ENCODE assay signal across 11 mouse cellular contexts in the genomic region with DNA sequence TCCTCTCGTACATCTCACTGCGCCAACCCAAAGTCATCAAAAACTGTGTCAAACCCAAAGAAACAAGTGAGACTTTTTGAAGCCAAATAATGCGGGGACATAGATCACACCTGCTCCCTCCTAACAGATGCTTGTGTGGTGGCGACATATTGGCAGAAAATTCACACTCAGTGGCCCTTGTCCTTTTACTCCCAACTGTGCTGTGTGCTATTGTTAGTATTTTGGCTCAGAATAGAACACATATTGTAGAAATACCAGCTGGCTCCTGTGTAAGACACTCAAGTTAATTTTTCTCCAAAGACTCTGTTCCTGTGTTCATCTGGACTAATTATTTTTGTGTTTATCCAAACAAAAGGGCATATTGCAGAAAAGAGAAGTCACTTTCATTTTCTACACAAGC.
DNase-seq lines count a peak whose midpoint lies in the region; ATAC-seq and TF ChIP-seq lines count a peak whose summit lies in the region.
"Had no signal": no experiment of that assay in that cellular context is flagged by ENCODE, and none has a peak within 500 bp of the region (broad histone marks: within the 10 kb centered on the region; RNA-seq: fewer than 3 reads in every experiment).

No protein-coding gene starts in this region.

- TF ChIP-seq CTCF in brain, embryonic 14.5 days (IDR thresholded peaks at IDR 0.05; ENCODE audit: borderline replicate concordance, extremely low read depth, insufficient read depth, insufficient read length), result no peak

- ATAC-seq in frontal cortex, adult (ENCODE audit: low TSS enrichment), result peak; percentile 52; the same call in 1 of the 2 replicates
- no peak for ATAC-seq in granulocyte monocyte progenitor cell, adult 5-6 weeks (replicated peaks; ENCODE audit: poor library complexity, severe bottlenecking)

- TF ChIP-seq POLR2A in brain, embryonic 14.5 days (IDR thresholded peaks at IDR 0.05; ENCODE audit: borderline replicate concordance, extremely low read depth, insufficient read depth, insufficient read length, poor library complexity, severe bottlenecking), result no peak

- no peak for DNase-seq in frontal cortex, postnatal 25 days (ENCODE audit: low spot score in 2 of 2)
- DNase-seq in brain, embryonic 14.5 days (ENCODE audit: low read depth), result peak; percentile 86
- DNase-seq in cerebellum, postnatal 10 days, result peak; percentile 22 to 44
- DNase-seq in layer of hippocampus, postnatal 36 days, result peak; percentile 42 to 45
- no peak for DNase-seq in thymus, postnatal 4 days
- no peak for DNase-seq in thymus, postnatal 14 days
- DNase-seq: B cell, adult 2 months; kidney, adult 11 months; liver, embryonic 13.5 days had no signal

Comparison
In these comparisons a context has a peak if more than half of its experiments do, and no peak if none do; other contexts are left out.
1. DNase-seq: peak in brain, embryonic 14.5 days (single experiment), cerebellum, postnatal 10 days (2 of 2) and layer of hippocampus, postnatal 36 days (2 of 2); none in frontal cortex, postnatal 25 days (0 of 2), thymus, postnatal 4 days (single experiment) and thymus, postnatal 14 days (single experiment).